Mouse (Mus musculus) bone marrow, adult 2 months (tissue): ENCODE measurements around the gene Xdh. TPM values are rescaled to one million over a fixed set of nuclear protein-coding genes. Genes with fewer than 3 reads are reported as not detected.

Source experiments
- H3K27ac ChIP-seq: fragments of 200-500 bp; 2 replicates; pipeline ENCODE4 v1.5.1; 2012; ENCODE audit warnings: low read depth, mild to moderate bottlenecking, control low read depth, inconsistent platforms, low read length; ENCODE audit not compliant: control insufficient read depth, poor library complexity, insufficient read depth
- H3K4me1 ChIP-seq: fragments of 200-500 bp; 2 replicates; pipeline ENCODE4 v1.6.1; 2011; ENCODE audit warnings: low read length; ENCODE audit not compliant: control insufficient read depth, insufficient read depth
- H3K4me3 ChIP-seq: fragments of 200-500 bp; replicated peaks from 2 replicates; pipeline ENCODE3; 2011; ENCODE audit warnings: mild to moderate bottlenecking, low read depth, low read length, control low read depth; ENCODE audit not compliant: control insufficient read depth
- CTCF ChIP-seq: fragments of 200-500 bp; IDR thresholded peaks from 2 replicates; pipeline ENCODE4 v1.5.1; 2011; ENCODE audit warnings: low read length, control low read depth; ENCODE audit not compliant: control insufficient read depth, insufficient read depth
- POLR2A ChIP-seq: fragments of 200-500 bp; IDR thresholded peaks from 2 replicates; pipeline ENCODE4 v1.6.1; 2011; ENCODE audit warnings: low read depth, mild to moderate bottlenecking, control low read depth, low read length, borderline replicate concordance; ENCODE audit not compliant: control insufficient read depth
- WGBS: fragments of 180-500 bp; shearing (Covaris S2); methylation state at CpG from one replicate; pipeline ENCODE4 v1.1.7; 2018; 5-methylcytosine and 5-hydroxymethylcytosine counted together
- polyA plus RNA-seq: library from polyadenylated mRNA; stranded (reverse); fragments of >200 nt; gene quantifications from 2 replicates; pipeline ENCODE4 v1.2.4, GENCODE M21; 2011; ENCODE audit warnings: low replicate concordance; ENCODE audit not compliant: missing spikeins, insufficient read depth, insufficient read length

Gene Xdh
- polyA plus RNA-seq, 1 experiment: 114 TPM

DNA sequence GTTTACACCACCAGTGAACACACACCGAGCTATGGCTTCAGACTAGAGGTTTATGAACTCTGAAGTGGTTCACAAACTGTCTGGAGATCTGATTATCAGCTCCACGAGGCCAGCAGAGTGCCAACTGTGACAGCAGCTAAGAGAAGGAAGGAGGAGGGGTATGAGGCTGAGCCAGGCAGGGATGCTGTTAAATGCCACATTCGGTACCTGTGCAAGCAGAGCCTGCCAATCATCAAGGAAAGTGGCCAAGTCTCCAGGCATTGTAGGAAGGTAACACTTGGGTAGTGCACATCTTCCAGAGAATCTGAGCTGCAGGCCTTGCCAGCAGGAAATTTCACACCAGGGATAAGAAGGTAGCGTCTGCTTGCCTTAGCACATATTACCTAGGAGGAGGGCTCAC is 15.7 kb downstream of the Xdh start:
- TF ChIP-seq CTCF: no peak
- TF ChIP-seq POLR2A: no peak
- peaks cover 2% of the 10 kb centered on the region; the same call in 1 of the 2 replicates for H3K4me1 ChIP-seq
- WGBS: 70% methylated on average over 4 of the region's 4 CpGs
- no peak overlapping the region for H3K27ac ChIP-seq
- no peak overlapping the region for H3K4me3 ChIP-seq

DNA sequence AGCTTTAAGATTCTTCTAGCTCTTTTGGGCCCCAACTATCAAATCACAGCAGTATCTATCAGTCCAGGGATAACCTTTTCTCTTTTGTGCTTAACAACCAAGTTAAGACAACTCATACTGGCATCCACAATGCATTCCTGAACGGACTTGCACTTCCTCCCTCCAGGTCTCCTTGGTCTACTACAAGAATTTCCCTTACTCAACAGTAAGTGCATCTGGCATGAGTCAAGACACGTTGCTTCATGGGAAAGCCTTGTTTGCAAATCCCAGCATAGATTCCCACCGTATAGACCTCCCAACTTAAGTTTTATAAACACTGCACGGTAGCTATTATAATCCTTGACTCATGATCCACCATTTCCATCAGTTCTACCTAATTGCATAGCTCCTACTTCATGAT is 16.4 kb downstream of the Xdh start:
- 75% methylated on average over 4 of the region's 4 CpGs for WGBS
- H3K4me1 ChIP-seq: peaks cover 2% of the 10 kb centered on the region; the same call in 1 of the 2 replicates
- no peak overlapping the region for H3K4me3 ChIP-seq
- no peak overlapping the region for H3K27ac ChIP-seq
- TF ChIP-seq POLR2A (no peak), CTCF (no peak)

DNA sequence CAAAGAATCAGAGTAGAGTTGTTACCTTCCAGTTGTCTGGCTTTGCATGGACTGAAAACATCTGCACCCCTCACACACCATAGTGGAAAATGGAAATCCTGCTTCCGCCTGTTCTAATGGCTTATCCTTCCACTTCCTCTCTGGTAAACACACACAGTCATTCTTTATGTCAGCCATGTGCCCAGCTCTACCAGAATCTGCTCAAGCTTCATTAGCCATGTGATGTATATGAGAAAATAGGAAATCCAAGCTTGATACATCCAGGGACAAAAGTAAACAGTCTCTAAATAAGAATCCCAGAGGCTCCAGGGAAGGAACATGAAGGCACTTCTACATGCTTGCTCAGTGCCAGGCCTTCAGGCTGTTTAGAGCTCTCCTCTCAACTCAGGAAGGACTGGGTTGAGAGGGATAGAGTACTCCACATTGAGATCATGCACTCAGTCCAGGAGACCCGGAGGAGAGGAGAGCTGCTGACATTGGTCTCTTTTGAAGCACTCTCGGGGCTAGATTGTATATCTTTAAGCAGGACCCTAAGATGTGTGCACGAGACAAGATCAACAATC is 17.4 kb downstream of the Xdh start:
- H3K27ac ChIP-seq: no peak overlapping the region
- WGBS: 81% methylated on average over 4 of the region's 4 CpGs
- no peak overlapping the region for H3K4me3 ChIP-seq
- peaks cover 2% of the 10 kb centered on the region; the same call in 1 of the 2 replicates for H3K4me1 ChIP-seq
- no peak for TF ChIP-seq CTCF
- no peak for TF ChIP-seq POLR2A

DNA sequence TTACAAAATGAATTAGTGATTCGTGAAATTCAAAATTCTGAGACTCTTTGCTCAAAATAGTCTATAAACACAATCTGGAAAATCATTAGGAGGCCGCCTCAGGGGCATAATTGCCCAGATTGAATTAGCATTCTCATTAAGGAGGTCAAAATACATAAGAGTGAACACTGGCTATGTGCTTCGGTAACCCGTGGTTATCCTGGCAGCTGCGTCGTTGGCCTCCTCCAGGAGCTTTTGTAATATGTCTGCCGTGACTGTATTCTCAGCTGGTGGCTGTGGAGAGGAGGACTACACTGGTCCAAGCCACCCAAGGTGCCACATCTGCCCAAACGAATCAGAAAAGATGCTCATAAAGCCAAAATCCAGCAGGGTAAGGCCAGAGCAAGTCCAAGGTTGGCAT is 30.5 kb downstream of the Xdh start:
- 76% methylated on average over 8 of the region's 8 CpGs for WGBS
- Histone ChIP-seq H3K27ac (no peak overlapping the region), H3K4me1 (no peaks in the 10 kb centered on the region), H3K4me3 (no peak overlapping the region)
- TF ChIP-seq CTCF: no peak
- no peak for TF ChIP-seq POLR2A

DNA sequence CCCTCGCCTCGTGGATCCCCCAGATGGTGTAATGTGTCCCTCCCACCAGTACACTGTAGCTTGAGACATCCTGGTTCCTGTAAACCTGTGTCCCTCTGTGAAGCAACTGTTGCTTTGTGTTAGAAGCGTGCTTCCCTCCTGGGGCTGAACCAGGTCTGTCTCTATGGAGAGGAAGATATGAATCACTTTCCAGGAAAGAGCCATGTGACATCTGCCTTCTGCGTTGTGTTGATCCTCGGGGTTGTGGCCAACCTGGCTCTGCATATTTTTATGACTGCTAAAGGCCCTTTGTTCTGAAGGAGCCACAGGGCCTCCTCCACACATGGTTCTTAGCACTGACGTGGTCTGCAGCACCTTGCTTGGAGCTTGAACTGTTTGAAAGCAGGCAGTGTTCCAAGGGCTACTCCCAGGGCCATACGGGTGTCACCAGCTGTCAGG is 31.0 kb downstream of the Xdh start:
- no peak for TF ChIP-seq CTCF
- TF ChIP-seq POLR2A: no peak
- Histone ChIP-seq H3K27ac (no peak overlapping the region), H3K4me1 (no peaks in the 10 kb centered on the region), H3K4me3 (no peak overlapping the region)
- WGBS: 31% methylated on average over 7 of the region's 7 CpGs

- H3K27ac ChIP-seq: no peak overlapping the region
- 84% methylated on average over 3 of the region's 3 CpGs for WGBS
- H3K4me1 ChIP-seq: no peaks in the 10 kb centered on the region
- TF ChIP-seq POLR2A (no peak), CTCF (no peak)
- no peak overlapping the region for H3K4me3 ChIP-seq
Observed at GRCm38 (mm10) chr17:73918138-73918537, 31.9 kb downstream of the Xdh start.

GRCm38 (mm10) chr17:73917713-73918112 is 32.3 kb downstream of the Xdh start:
- Histone ChIP-seq H3K4me1 (no peaks in the 10 kb centered on the region), H3K4me3 (no peak overlapping the region), H3K27ac (no peak overlapping the region)
- 76% methylated on average over 5 of the region's 5 CpGs for WGBS
- TF ChIP-seq POLR2A (no peak), CTCF (0 out of 2 replicates have a peak, but pooled peaks have one; percentile 11)

DNA sequence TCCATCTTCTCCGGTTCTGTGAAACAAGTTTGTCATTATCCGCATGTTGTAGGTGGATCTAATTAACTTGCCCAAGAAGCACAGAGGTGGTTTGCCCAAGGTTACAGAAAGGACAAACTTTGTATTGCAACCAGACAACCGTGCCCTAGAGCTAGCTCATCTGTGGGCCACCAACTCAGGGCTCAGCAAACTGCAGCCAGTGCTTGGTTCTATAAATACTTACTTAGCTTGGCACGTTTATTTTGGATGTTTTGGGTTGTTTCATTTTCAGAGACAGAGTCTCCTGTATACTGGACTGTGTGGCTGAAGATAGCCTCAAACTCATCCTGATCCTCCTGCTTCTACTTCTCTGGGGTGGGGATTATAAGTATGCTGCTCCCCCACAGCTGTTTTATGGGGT is 35.3 kb downstream of the Xdh start:
- WGBS: 62% methylated on average over 4 of the region's 4 CpGs
- Histone ChIP-seq H3K4me1 (no peaks in the 10 kb centered on the region), H3K27ac (no peak overlapping the region), H3K4me3 (no peak overlapping the region)
- TF ChIP-seq POLR2A: no peak

- WGBS: 83% methylated on average over 8 of the region's 8 CpGs
- Histone ChIP-seq H3K4me3 (no peak overlapping the region), H3K27ac (no peak overlapping the region), H3K4me1 (no peaks in the 10 kb centered on the region)
- no peak for TF ChIP-seq POLR2A
- TF ChIP-seq CTCF: no peak
Observed at GRCm38 (mm10) chr17:73906076-73906475, 43.9 kb downstream of the Xdh start.
